Mouse (Mus musculus) testis, postnatal 14 days (tissue): ENCODE measurements around the gene Mllt3.

ENCODE experiments used
- DNase-seq: peaks from one replicate; pipeline ENCODE4 v3.0.0; 2021; ENCODE audit warnings: low spot score

Mllt3 gene

GRCm38 (mm10) chr4:88033216-88033653 lies at the start of gene Mllt3:
Gene Mllt3 (minus strand): TSS chr4:88033364.
- peak; percentile 94 for DNase-seq

- DNase-seq, result no peak
These were observed 49.2 kb upstream of the Mllt3 start for GRCm38 (mm10) chr4:88082381-88082780.

GRCm38 (mm10) chr4:88081885-88082284 lies 48.7 kb upstream of the Mllt3 start:
- DNase-seq, result no peak

- no peak for DNase-seq
These were observed 48.3 kb upstream of the Mllt3 start for GRCm38 (mm10) chr4:88081417-88081816.

GRCm38 (mm10) chr4:88078983-88079382 lies 45.8 kb upstream of the Mllt3 start:
- DNase-seq, result no peak

GRCm38 (mm10) chr4:88075388-88075787 lies 42.2 kb upstream of the Mllt3 start:
- DNase-seq, result no peak

- DNase-seq, result no peak
These were observed 13.1 kb upstream of the Mllt3 start for GRCm38 (mm10) chr4:88046280-88046679.

GRCm38 (mm10) chr4:88045151-88045550 lies 12.0 kb upstream of the Mllt3 start:
- no peak for DNase-seq

GRCm38 (mm10) chr4:88035361-88035760 lies 2.2 kb upstream of the Mllt3 start:
- no peak for DNase-seq

GRCm38 (mm10) chr4:88034387-88035157 lies 1.4 kb upstream of the Mllt3 start:
- DNase-seq, result no peak

- DNase-seq, result peak; percentile 28
These were observed 694 bp upstream of the Mllt3 start for GRCm38 (mm10) chr4:88033729-88034386.

GRCm38 (mm10) chr4:88032151-88033098 lies 739 bp downstream of the Mllt3 start:
- peak; percentile 29 for DNase-seq

GRCm38 (mm10) chr4:88031211-88032150 lies 1.7 kb downstream of the Mllt3 start:
- peak; percentile 48 for DNase-seq

GRCm38 (mm10) chr4:88023567-88023966 lies 9.6 kb downstream of the Mllt3 start:
- no peak for DNase-seq

- DNase-seq, result no peak
These were observed 10.5 kb downstream of the Mllt3 start for GRCm38 (mm10) chr4:88022623-88023022.

GRCm38 (mm10) chr4:88020421-88020820 lies 12.7 kb downstream of the Mllt3 start:
- no peak for DNase-seq

- DNase-seq, result no peak
These were observed 13.5 kb downstream of the Mllt3 start for GRCm38 (mm10) chr4:88019645-88020044.

- no peak for DNase-seq
These were observed 15.5 kb downstream of the Mllt3 start for GRCm38 (mm10) chr4:88017452-88018350.

- DNase-seq, result no peak
These were observed 17.4 kb downstream of the Mllt3 start for GRCm38 (mm10) chr4:88015765-88016164.

- DNase-seq, result no peak
These were observed 17.9 kb downstream of the Mllt3 start for GRCm38 (mm10) chr4:88015261-88015660.
